Mouse (Mus musculus) urinary bladder, adult 2 months (tissue): ENCODE measurements around the gene 1700001L19Rik. TPM values are rescaled to one million over a fixed set of nuclear protein-coding genes. Genes with fewer than 3 reads are reported as not detected.

Experiments
- DNase-seq: peaks from one replicate; pipeline ENCODE4 v3.0.0; 2022; ENCODE audit warnings: low spot score
- polyA plus RNA-seq: library from polyadenylated mRNA; depleted of rRNA; stranded (reverse); fragments of >200 nt; gene quantifications from 2 replicates; pipeline ENCODE4 v1.2.3, GENCODE M21; 2012; rRNA removed

The 1700001L19Rik gene
- polyA plus RNA-seq, 1 experiment = 0.08 TPM

DNA sequence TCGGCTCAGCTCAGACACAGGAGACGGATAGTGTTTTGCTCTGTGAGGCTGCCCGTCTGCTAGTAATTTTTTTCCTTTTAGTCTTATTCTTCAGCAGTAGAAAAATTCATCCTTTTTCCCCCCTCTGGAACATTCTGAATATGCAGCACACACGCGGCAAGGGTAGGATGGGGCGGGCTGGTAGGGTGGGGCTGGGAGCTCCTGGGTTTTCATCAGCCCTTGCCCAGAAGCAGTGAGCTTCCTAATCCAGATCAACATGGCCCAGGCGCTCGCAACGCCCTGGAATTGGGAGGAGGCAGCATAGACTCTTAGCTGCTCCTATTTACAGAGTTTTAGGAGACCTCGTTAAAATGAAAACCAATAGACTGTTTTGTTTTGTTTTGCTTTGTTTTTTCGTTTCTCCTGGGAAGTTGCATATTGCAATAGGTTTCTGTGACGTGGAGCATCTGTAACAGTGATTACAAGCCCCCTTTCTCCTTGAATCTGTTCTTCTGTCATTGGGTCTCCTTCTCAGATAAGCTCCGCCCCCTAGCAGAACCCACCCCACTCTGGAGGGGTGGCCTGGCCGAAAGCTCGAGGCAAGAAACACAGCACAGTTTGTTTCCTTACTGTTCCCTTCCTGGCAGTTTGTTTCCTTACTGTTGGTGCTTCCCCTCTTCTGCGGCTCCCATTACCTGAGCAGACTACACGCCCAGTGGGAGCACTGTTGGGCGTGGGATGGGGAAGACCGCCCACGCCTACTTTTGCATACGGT, 10.6 kb downstream of the 1700001L19Rik start:
- no peak for DNase-seq

DNA sequence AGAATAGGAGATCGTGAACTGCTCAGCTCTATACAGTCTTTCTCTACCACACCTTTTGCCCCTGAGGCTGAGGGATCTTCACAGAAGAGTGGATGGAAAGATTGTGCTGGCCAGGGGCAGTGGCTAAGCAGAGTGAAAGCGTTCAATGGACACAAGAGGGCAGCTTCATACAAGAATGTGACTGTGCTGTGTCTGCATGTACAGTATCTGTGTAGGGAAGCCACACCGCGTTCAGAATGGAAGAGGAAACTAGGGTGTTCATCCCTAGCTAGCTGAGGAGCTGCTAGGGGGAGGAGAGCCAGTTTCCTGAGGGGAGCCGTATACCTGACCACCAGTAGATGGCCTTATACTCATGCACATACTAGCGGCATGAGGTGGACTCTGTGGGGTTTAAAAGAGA, 25.6 kb downstream of the 1700001L19Rik start:
- no peak for DNase-seq

DNA sequence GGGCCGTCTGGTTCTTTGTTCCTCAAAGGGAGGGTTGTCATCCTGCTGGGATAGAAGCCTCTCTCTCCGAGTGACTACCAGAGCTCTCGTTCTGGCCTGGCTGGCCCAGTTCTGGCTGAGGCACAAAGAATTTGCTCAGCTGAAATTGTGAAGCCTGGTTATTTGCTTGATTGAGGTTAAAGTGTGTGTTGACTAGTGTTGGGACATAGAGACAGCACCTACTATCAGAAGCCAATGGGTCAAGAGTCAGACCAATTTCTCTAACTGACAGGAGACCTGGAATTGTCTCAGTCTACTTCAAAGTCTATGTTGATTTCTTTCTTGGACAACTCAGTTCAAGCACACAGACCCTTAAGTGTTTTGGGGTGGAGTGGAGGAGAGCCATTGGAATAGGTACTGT, 29.8 kb downstream of the 1700001L19Rik start:
- DNase-seq = no peak

DNA sequence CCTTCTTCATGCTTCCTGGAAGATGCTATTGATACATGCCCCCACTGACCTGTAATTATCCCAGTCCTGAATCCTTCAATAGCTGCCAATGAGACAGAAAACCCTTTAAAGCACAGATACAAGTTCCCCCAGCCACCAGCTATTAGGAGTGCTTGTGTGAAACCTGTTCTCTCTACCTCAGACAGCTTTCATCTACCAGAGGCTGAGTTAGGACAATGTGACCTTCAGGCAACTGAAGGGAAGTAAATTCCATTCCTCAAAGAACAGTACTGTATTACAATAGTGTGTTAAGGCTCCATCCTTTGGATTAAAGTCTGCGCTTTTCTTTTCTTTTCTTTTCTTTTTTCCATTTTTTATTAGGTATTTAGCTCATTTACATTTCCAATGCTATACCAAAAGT, 45.6 kb downstream of the 1700001L19Rik start:
- DNase-seq = no peak

Other genes with a start within 250 kb of the 1700001L19Rik start
- 11.9 and 13.5 TPM in 2 replicates for gene Mtrr, start 15.3 kb upstream of the 1700001L19Rik start, polyA plus RNA-seq
- gene Fastkd3, start 15.2 kb upstream of the 1700001L19Rik start, polyA plus RNA-seq = 12.4 and 13.7 TPM in 2 replicates